Mouse (Mus musculus) 3T3-L1 (cell line): ENCODE data around the gene Nf1.

Experiments used
- DNase-seq: peaks from one replicate; pipeline ENCODE4 v3.0.0-alpha.2; 2015; ENCODE audit warnings: low read depth, low spot score

Gene Nf1

GRCm38 (mm10) chr11:79584191-79584590 lies 244.7 kb downstream of the Nf1 start:
- DNase-seq = peak; percentile 82

DNA sequence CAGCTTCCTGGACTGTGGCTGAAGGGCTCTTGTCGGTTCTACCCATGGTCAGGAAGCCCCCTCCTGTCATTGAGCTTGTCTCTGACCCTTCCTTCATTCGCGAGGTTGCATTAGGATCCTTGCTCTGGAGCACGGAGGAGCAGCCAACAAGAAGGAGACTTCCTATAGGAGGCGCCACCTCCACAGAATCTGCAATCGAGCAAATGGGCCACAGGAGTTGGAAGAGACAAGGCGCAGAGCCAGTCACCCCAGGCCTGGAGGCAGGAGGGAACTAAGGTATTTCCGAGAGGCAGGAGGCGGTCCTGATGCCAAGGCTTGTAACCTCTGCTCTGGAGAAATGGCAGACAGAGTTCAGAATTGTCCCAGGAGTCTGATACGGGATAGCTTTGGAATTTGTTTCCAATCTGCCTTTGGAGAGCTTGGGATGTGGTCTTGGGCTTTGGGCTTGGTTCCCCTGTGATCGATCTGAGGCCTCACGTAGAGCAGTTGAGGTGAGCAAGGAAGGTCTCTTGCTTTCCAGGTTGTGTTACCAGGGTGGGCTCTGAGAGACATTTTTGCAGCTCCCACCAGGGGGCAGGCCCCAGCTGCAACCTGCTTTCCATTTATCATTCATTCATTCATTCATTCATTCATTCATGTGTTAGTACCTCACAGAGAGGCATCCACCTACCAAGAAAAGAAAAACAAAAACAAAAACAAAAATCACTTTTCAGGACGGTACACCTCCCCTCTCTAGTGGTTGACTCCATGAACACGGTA lies 250.0 kb downstream of the Nf1 start:
- DNase-seq = no peak

- DNase-seq = no peak
Observed at GRCm38 (mm10) chr11:79590664-79591590, 251.4 kb downstream of the Nf1 start, which contains the start of gene Rab11fip4. Rab11fip4 (plus strand) TSS chr11:79591212.

- no peak for DNase-seq
Observed at GRCm38 (mm10) chr11:79591591-79591975, 252.1 kb downstream of the Nf1 start.

GRCm38 (mm10) chr11:79593495-79593894 lies 254.0 kb downstream of the Nf1 start:
- peak; percentile 59 for DNase-seq

GRCm38 (mm10) chr11:79610454-79610853 lies 271.0 kb downstream of the Nf1 start:
- no peak for DNase-seq

- peak; percentile 68 for DNase-seq
Observed at GRCm38 (mm10) chr11:79611011-79611666, 271.6 kb downstream of the Nf1 start.

- DNase-seq = no peak
Observed at GRCm38 (mm10) chr11:79612046-79612600, 272.6 kb downstream of the Nf1 start.

- DNase-seq = no peak
Observed at GRCm38 (mm10) chr11:79613084-79613483, 273.6 kb downstream of the Nf1 start.

- no peak for DNase-seq
Observed at GRCm38 (mm10) chr11:79613711-79614110, 274.2 kb downstream of the Nf1 start.

- no peak for DNase-seq
Observed at GRCm38 (mm10) chr11:79614880-79615279, 275.4 kb downstream of the Nf1 start.

DNA sequence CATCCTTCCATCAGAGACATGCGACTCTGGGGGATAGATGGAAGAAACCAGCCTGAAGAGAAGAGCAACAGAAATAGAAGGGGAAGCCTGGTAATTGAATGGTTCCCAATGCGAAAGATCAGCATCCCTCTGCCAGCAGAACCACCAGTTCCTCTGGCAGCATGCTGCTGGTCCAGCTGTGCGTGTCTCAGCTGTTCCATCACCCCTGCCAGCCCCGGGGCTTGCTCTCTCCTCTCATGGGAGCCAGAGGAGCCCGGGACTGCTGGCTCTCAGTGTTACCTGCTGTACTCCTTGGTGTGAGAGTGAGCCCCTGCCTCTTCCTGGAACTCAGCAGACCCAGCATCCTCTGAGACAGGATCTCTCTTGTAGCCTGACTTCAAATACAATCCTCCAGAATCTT lies 276.4 kb downstream of the Nf1 start:
- no peak for DNase-seq

DNA sequence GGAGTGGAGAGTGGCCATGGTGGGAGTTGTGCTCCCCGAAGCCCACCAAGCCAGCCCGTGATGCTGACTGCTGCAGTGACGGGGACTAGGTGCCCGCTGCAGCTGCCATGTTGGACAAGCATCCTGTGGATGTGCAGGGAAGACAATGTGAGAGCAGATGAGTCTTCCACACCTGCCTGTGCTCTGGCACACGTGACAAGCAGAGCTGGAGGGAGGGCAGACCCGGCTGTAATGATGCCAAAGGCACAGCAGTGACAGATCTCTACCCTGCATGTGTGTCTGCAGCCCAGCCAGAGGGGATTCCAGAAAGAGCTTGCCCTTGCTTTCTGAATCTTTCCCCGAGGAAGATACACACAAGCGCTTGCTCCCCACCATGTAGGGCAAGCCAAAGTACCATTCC lies 278.5 kb downstream of the Nf1 start:
- no peak for DNase-seq

DNA sequence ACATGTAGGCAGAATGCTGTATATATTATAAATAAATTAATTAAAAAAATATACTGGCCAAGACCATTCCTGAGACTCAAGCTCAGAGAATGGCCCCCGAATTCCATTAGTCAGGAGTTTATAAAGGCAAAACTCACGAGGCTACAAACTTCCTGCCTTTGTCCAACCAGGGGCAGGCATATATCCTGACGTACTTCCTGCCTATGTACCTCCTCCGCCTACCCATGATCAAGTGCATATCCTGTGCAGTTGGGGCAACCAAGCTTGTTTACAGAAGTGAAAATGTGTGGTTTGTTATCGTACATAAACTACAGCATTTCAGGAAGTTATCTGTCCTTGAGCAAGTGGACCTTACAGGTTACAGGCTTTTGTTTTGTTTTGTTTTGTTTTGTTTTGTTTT lies 283.5 kb downstream of the Nf1 start:
- peak; percentile 30 for DNase-seq

GRCm38 (mm10) chr11:79624801-79625302 lies 285.4 kb downstream of the Nf1 start:
- DNase-seq = peak; percentile 68

DNA sequence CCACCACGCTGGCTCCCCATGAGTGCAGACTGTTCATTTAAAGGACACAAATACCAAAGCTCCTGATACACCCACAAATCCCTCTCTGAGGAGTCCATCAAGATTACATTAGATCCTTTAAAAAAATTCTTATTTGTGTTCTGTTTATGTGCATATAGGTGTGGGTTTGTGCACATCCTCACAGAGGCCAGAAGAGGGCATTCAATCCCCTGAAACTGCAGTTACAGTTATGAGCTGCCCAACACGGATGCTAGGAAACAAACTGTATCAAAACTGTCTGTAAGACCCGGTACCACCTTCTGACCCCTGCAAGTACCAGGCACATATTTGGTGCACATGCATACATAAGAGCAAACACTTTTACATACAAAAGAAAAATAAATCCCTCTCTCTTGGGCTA lies 289.2 kb downstream of the Nf1 start:
- peak; percentile 50 for DNase-seq

DNA sequence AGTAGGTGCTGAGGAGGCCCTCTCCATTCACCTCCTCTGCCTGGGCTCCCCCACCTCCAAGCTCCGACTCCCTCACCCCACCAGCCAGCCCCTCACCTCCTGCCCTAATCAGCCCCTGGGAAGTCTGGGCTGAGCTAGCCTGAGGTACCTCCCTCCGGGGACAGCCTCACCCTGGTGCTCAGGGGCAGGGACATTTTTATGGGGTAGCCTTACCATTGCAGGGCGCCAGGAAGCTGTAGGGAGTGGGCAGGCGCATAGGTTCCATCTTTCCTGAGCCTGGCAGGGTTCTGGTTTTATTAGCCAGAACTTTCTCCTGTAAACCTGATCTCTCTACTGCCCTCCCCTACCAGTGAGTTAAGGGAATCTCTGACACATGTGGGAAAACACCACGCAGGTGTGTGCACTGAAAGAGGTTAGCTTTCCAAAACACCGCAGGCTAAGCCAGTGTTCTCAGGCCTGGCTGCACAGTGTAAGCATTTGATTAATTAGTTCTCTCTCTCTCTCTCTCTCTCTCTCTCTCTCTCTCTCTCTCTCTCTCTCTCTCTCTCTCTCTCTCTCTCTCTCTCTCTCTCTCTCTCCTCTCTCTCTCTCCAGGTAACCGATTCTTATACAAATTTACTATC lies 290.4 kb downstream of the Nf1 start:
- no peak for DNase-seq

DNA sequence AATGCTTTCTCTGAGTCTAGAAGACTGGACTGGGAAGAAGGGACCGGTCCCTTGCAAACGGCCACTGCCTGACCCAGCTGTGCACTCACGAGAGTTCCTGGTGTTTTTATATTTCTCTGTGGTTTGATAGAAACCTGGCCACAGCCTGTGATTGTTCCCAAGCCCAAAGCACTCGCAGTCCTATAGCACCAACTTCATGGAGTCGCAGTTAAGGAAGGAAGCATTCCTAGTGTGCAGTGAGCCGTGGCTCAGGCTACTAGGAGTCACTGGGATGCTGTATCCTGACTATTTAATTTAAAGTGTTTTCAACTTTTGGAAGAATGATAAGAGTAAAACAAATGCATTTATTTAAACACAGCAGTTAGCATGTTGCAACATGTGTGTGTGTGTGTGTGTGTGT lies 291.0 kb downstream of the Nf1 start:
- no peak for DNase-seq
